Mouse (Mus musculus): ENCODE measurements at regions not wholly inside any gene's neighbourhood (a gene's known extent, or its start where the extent isn't known, plus 50 kb on each side); places are given as distances from the start of the nearest gene placed in this dataset.

- no peak for TF ChIP-seq POLR2A (IDR thresholded peaks at IDR 0.05; ENCODE audit: insufficient read depth, low read depth, low read length)
- TF ChIP-seq CTCF (IDR thresholded peaks at IDR 0.05; ENCODE audit: insufficient read depth, low read depth, low read length), result no peak
Measured at GRCm38 (mm10) chr17:15882803-15883202, 52.0 kb upstream of the Rgmb start.
